Mouse (Mus musculus): ENCODE measurements at regions not wholly inside any gene's neighbourhood (a gene's known extent, or its start where the extent isn't known, plus 50 kb on each side); places are given as distances from the start of the nearest gene placed in this dataset.
A peak's percentile ranks its signal among the peaks of the same experiment; 100 is the strongest.

- intact Hi-C loops (cut with DNase I; ENCODE audit: low total_unique reads) = no loop called here
- DNase-seq = no peak
Observed at GRCm38 (mm10) chr14:105725741-105726140, 170.9 kb downstream of the Spry2 start.

GRCm38 (mm10) chr14:105722923-105723322, 173.7 kb downstream of the Spry2 start:
- no peak for DNase-seq
- intact Hi-C loops (cut with DNase I; ENCODE audit: low total_unique reads) = no loop called here

- no peak for DNase-seq
- intact Hi-C loops (cut with DNase I; ENCODE audit: low total_unique reads) = no loop called here
Observed at GRCm38 (mm10) chr14:105721576-105721975, 175.0 kb downstream of the Spry2 start.

GRCm38 (mm10) chr14:105720816-105721510, 175.7 kb downstream of the Spry2 start:
- DNase-seq = no peak
- intact Hi-C loops (cut with DNase I; ENCODE audit: low total_unique reads) = no loop called here

GRCm38 (mm10) chr14:105718676-105719441, 177.8 kb downstream of the Spry2 start:
- DNase-seq = no peak
- intact Hi-C loops (cut with DNase I; ENCODE audit: low total_unique reads) = no loop called here

- DNase-seq = no peak
- intact Hi-C loops (cut with DNase I; ENCODE audit: low total_unique reads) = no loop called here
Observed at GRCm38 (mm10) chr14:105717821-105718220, 178.8 kb downstream of the Spry2 start.

GRCm38 (mm10) chr14:105708691-105709090, 187.9 kb downstream of the Spry2 start:
- intact Hi-C loops (cut with DNase I; ENCODE audit: low total_unique reads) = no loop called here
- DNase-seq = no peak

GRCm38 (mm10) chr14:105706756-105707155, 189.9 kb downstream of the Spry2 start:
- DNase-seq = no peak
- intact Hi-C loops (cut with DNase I; ENCODE audit: low total_unique reads) = no loop called here

- no peak for DNase-seq
- intact Hi-C loops (cut with DNase I; ENCODE audit: low total_unique reads) = no loop called here
Observed at GRCm38 (mm10) chr14:105698616-105699015, 198.0 kb downstream of the Spry2 start.

GRCm38 (mm10) chr14:105698086-105698485, 198.5 kb downstream of the Spry2 start:
- intact Hi-C loops (cut with DNase I; ENCODE audit: low total_unique reads) = no loop called here
- no peak for DNase-seq

- intact Hi-C loops (cut with DNase I; ENCODE audit: low total_unique reads) = no loop called here
- DNase-seq = no peak
Observed at GRCm38 (mm10) chr14:105697398-105697797, 199.2 kb downstream of the Spry2 start.

GRCm38 (mm10) chr14:105694969-105695368, 201.7 kb downstream of the Spry2 start:
- DNase-seq = no peak
- intact Hi-C loops (cut with DNase I; ENCODE audit: low total_unique reads) = no loop called here

- DNase-seq = no peak
- intact Hi-C loops (cut with DNase I; ENCODE audit: low total_unique reads) = no loop called here
Observed at GRCm38 (mm10) chr14:105693713-105694112, 202.9 kb downstream of the Spry2 start.

GRCm38 (mm10) chr14:105684826-105685465, 211.7 kb downstream of the Spry2 start:
- no peak for DNase-seq
- intact Hi-C loops (cut with DNase I; ENCODE audit: low total_unique reads) = no loop called here

GRCm38 (mm10) chr14:105684329-105684728, 212.3 kb downstream of the Spry2 start:
- DNase-seq = no peak
- intact Hi-C loops (cut with DNase I; ENCODE audit: low total_unique reads) = no loop called here

- intact Hi-C loops (cut with DNase I; ENCODE audit: low total_unique reads) = no loop called here
- DNase-seq = no peak
Observed at GRCm38 (mm10) chr14:105676646-105676930, 220.0 kb downstream of the Spry2 start.

GRCm38 (mm10) chr14:105675801-105676645, 220.6 kb downstream of the Spry2 start:
- intact Hi-C loops (cut with DNase I; ENCODE audit: low total_unique reads) = no loop called here
- no peak for DNase-seq

- intact Hi-C loops (cut with DNase I; ENCODE audit: low total_unique reads) = no loop called here
- no peak for DNase-seq
Observed at GRCm38 (mm10) chr14:105675006-105675405, 221.6 kb downstream of the Spry2 start.

GRCm38 (mm10) chr14:105668969-105669368, 227.7 kb downstream of the Spry2 start:
- peak; percentile 41 for DNase-seq
- intact Hi-C loops (cut with DNase I; ENCODE audit: low total_unique reads) = no loop called here

GRCm38 (mm10) chr14:105664671-105665198, 231.9 kb downstream of the Spry2 start:
- intact Hi-C loops (cut with DNase I; ENCODE audit: low total_unique reads) = no loop called here
- no peak for DNase-seq

All from gastrocnemius, postnatal 14 days (tissue).